Comparison of ENCODE assay signal across 22 mouse cellular contexts in genomic region chr2:71349511-71349910, GRCm38 (mm10).
"Had no signal": no experiment of that assay in that cellular context is flagged by ENCODE, and none has a peak within 500 bp of the region (broad histone marks: within the 10 kb centered on the region; RNA-seq: fewer than 3 reads in every experiment).

No protein-coding gene starts in this region.

- H3K9me3 ChIP-seq: limb, embryonic 10.5 days; liver, embryonic 12.5 days; liver, embryonic 15.5 days; lung, embryonic 15.5 days; megakaryocyte, embryonic 14.5 days; midbrain, embryonic 10.5 days; midbrain, embryonic 13.5 days; neural tube, embryonic 13.5 days had no signal

- H3K4me1 ChIP-seq: limb, embryonic 13.5 days; lung, embryonic 15.5 days; midbrain, embryonic 13.5 days; neural tube, embryonic 13.5 days had no signal

- H3K27ac ChIP-seq: layer of hippocampus, adult 2 months; limb, embryonic 10.5 days; limb, embryonic 13.5 days; liver, embryonic 12.5 days; liver, embryonic 15.5 days; lung, embryonic 15.5 days; midbrain, embryonic 10.5 days; midbrain, embryonic 13.5 days; neural tube, embryonic 13.5 days had no signal

- H3K36me3 ChIP-seq: limb, embryonic 10.5 days; limb, embryonic 13.5 days; liver, embryonic 12.5 days; liver, embryonic 15.5 days; lung, embryonic 15.5 days; midbrain, embryonic 10.5 days; midbrain, embryonic 13.5 days; neural tube, embryonic 13.5 days had no signal

- H3K9ac ChIP-seq: limb, embryonic 13.5 days; liver, embryonic 12.5 days; liver, embryonic 15.5 days; lung, embryonic 15.5 days; midbrain, embryonic 13.5 days; neural tube, embryonic 13.5 days had no signal

- H3K4me2 ChIP-seq: limb, embryonic 13.5 days; liver, embryonic 12.5 days; liver, embryonic 15.5 days; lung, embryonic 15.5 days; midbrain, embryonic 13.5 days; neural tube, embryonic 13.5 days had no signal

- H3K27me3 ChIP-seq: limb, embryonic 13.5 days; liver, embryonic 12.5 days; liver, embryonic 15.5 days; lung, embryonic 15.5 days; megakaryocyte, embryonic 14.5 days; midbrain, embryonic 13.5 days; neural tube, embryonic 13.5 days had no signal

- DNase-seq: kidney, postnatal 25 days; layer of hippocampus, adult 9-11 months; liver; lung, adult 18-20 months; lung, postnatal 10 days; lung, postnatal 36 days; retina, postnatal 1 day; right cerebral cortex, postnatal 25 days; thymus, adult 18-20 months; thymus, postnatal 36 days had no signal

- H3K4me3 ChIP-seq: layer of hippocampus, adult 2 months; limb, embryonic 10.5 days; limb, embryonic 13.5 days; liver, embryonic 12.5 days; liver, embryonic 15.5 days; lung, embryonic 15.5 days; megakaryocyte, embryonic 14.5 days; midbrain, embryonic 10.5 days; midbrain, embryonic 13.5 days; myocyte; neural tube, embryonic 13.5 days had no signal

- ATAC-seq: liver, embryonic 12.5 days; midbrain, embryonic 13.5 days; midbrain, embryonic 16.5 days had no signal
